Mouse (Mus musculus) left cerebral cortex, postnatal 10 days (tissue): ENCODE results near the gene Dntt. TPM values are rescaled to one million over a fixed set of nuclear protein-coding genes. Genes with fewer than 3 reads are reported as not detected.
A peak's percentile ranks its signal among the peaks of the same experiment; 100 is the strongest.

Experiments
- DNase-seq, 2 experiments: peaks; one replicate each; pipeline ENCODE4 v3.0.0; 2021 to 2022; ENCODE audit warnings: low spot score in 2 of 2, mixed read lengths in 1 of 2; ENCODE audit errors: extremely low spot score in 1 of 2
- intact Hi-C: fragments of 180-260 bp; cut with DNase I; formaldehyde crosslinking; loops from one replicate; pipeline ENCODE4 v1.15.1; 2025
- total RNA-seq, 2 experiments: library from RNA; stranded (reverse); gene quantifications; 2 replicates each; pipeline ENCODE4 v1.2.3; 2021

The Dntt gene
- total RNA-seq, 2 experiments from 2014 or later = 0.18 TPM; not detected in 1

DNA sequence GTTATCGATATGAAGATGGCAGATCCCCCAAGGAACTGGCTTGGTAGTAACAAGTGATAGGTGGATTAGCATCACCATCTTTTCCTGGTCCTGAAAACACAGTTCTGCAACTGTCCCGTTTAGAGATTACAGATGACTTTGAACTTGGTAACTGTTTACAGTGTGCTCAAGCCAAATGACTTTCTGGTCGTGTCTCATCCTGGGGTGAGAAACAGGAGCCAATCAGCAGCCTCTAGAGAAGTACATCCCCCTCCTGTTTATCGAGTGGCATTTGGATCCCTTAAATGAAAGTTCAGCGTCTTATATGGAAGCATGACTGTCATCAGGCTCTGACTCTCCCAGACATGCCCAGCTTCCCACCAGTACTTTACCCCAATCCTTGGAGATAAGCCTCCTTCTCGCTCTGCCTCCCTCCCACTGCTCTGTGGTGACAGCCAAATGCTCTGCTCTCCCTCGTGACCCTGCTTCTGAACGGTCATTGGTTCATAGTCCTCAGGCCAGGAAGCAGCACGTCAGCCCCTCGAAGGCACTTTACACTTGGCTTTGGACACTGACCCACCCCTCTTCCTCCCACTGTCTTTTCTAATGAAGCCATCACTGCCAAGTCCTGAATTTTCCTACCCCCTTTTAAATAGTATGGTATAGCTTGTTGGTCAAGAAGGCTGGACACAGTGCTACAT lies 16.2 kb downstream of the Dntt start:
- DNase-seq = no peak
- intact Hi-C loops = no loop called here

DNA sequence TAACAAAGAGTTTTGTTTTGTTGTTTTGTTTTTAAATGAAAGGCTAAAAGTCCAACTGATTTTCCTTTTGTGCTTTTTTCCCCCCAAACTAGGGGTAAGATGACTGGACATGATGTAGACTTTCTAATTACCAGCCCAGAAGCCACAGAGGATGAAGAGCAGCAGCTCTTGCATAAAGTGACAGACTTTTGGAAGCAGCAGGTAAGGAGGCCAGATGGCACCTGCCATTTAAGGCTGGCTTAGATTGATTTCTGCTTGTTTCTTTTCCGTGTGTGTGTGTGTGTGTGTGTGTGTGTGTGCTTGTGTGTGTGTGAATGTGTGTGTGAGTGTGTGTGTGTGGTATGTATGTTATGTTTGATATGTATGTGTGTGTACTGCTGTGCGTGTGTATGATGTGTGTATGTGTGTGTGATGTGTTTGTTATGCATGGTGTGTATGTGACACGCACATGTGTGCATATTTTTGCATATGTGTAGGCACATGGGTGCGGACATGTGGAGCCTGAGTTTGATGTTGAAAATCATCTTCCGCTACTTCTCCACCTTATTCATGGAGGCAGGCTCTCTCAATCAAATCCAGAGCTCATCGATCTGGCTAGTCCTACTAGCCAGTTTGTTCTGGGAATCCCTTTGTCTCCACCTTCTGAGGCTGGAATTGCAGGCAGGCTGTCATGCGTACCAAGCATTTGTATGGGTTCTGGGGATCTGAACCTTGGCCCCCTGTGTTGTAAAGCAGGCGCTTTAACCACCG lies 18.5 kb downstream of the Dntt start:
- no peak for DNase-seq
- intact Hi-C loops = no loop called here

- intact Hi-C loops = no loop called here
- DNase-seq = no peak
Measured at GRCm38 (mm10) chr19:41048187-41048559, 19.1 kb downstream of the Dntt start.

DNA sequence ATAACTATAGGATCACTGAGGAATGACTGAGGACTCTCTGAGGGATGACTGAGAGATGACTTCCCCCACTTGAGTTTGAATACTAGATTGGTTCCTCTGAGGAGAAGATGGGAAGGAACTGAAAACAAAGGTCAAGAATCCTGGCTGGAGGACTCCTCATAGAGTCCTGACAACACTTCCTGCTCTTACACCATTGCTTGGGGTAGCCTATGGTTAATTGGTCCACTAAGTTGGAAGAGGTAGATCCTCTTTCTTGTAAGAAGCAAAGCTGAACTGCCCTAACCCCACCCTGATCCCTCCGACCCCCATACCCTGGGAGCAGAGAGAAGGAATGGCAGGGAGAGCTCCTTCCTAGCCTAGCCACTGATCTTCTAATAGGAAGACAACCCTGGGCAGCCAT lies 22.6 kb downstream of the Dntt start:
- intact Hi-C loops = no loop called here
- DNase-seq = no peak

DNA sequence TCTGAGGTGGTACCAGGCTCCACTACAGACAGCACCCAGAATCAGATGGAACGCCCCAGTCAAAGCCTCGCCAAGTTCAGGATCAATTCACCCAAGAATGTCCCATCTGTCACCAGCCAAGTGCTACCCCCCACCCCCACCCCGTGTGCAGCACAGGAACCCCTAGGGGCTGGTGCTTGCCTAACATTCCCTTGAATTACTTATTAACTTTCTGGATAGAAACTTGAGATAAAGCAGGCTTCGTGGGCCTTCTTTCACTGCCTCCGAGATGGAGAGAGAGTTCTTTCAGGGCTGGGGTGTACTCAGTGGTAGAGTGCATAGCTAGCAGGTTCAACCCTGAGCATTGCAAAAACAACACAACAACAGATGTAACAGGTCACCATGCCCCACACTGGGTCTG lies 23.2 kb downstream of the Dntt start:
- intact Hi-C loops = no loop called here
- no peak for DNase-seq

DNA sequence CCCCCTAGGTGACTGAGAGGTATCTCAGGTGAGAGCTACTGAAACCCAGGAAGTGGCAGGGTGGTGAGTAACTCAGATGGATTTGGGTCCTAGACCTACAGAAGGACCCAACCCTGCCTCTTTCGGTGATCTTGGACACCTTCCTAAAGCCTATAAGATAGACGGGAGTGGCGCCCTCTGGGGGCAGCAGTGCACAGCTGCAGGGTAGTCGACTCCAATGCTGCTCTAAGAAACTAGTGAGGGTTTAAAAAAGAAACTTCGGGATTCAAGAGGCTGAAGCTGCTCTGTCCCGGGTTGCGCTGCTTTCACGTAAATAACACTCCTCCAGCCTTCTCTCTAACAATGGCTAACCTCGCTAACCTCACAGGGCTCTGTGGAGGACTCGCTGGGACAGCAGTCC lies 24.5 kb downstream of the Dntt start:
- no peak for DNase-seq
- intact Hi-C loops = no loop called here

DNA sequence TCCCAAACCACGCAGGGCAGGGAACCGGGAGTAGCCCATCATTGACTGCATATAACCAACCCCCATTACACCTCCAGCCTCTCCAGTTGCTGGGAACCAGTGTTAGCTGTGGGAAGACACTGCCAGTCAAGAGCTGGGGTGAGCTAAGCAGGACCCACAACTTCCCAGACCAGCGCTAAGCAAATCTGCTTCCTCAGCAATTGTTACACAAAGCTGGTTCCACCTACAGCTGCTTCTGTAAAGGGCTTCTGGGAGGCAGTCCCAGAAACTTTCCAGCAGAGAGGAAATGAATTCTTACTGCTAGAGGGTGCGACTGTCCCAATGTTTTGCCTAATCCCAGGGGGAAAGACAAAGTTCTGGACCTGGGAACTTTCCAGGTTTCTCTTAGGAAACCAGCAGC lies 25.6 kb downstream of the Dntt start:
- intact Hi-C loops = no loop called here
- DNase-seq = no peak

GRCm38 (mm10) chr19:41071500-41071899 lies 42.4 kb downstream of the Dntt start:
- intact Hi-C loops = no loop called here
- peak; percentile 80 to 91 for DNase-seq

- no peak for DNase-seq
Measured at GRCm38 (mm10) chr19:41073746-41074455, 44.8 kb downstream of the Dntt start.

GRCm38 (mm10) chr19:41076906-41077305 lies 47.8 kb downstream of the Dntt start, which contains the start of gene Opalin:
Gene Opalin (minus strand): TSS chr19:41077113.
- intact Hi-C loops = no loop called here
- no peak for DNase-seq

More at GRCm38 (mm10) chr19:41073746-41074455, 44.8 kb downstream of the Dntt start:
- intact Hi-C loops = no loop called here

DNA sequence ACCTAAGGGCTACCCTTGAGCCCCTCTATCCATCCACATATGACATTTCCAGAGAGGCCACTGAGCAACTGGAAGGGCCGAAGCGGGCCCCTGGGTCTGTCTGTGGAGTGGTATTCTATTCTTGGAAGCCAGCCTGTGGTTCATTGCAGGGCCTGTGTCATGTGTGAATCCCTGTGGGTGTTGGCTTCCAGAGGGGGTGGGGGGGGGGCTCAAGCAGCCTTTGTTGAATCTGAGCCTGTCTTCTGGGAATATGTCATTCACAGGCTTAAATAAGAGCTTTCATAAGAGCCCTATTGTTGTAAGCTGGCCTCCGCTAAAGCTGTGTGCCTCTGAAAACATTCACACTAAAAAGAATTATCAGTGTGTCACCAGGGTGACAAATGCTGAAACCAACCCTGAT lies 52.5 kb downstream of the Dntt start:
- no peak for DNase-seq
- intact Hi-C loops = no loop called here

- no peak for DNase-seq
- intact Hi-C loops = no loop called here
Measured at GRCm38 (mm10) chr19:41083646-41084045, 54.6 kb downstream of the Dntt start.

- intact Hi-C loops = no loop called here
- no peak for DNase-seq
Measured at GRCm38 (mm10) chr19:41086289-41086688, 57.2 kb downstream of the Dntt start.

GRCm38 (mm10) chr19:41086700-41087099 lies 57.6 kb downstream of the Dntt start:
- intact Hi-C loops = no loop called here
- DNase-seq = peak; percentile 75 to 82

DNA sequence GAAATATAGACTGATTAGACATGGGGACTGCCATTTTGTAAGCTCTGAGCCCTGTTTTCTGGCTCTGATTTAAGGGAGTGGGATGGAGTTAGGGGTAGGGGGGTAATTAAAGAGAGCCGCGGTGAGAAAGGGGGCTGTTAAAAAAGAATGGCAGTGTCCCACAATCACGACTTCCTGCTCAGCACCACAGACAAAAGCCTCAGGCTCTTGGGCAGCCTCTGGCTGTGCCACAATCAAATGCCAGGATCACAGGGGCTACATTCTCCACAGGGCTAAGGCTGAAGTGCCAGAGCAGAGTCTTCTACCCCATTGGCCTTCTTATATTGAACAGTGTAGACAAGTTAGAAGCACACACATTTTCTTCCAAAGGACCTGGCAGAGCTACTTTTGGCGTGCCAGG lies 58.8 kb downstream of the Dntt start:
- intact Hi-C loops = no loop called here

GRCm38 (mm10) chr19:41088491-41088890 lies 59.4 kb downstream of the Dntt start:
- DNase-seq = no peak
- intact Hi-C loops = no loop called here

More for the DNA sequence above, 58.8 kb downstream of the Dntt start:
- no peak for DNase-seq

GRCm38 (mm10) chr19:41089833-41090232 lies 60.8 kb downstream of the Dntt start:
- peak; percentile 45 to 72 for DNase-seq

GRCm38 (mm10) chr19:41091901-41092300 lies 62.8 kb downstream of the Dntt start:
- intact Hi-C loops = loop anchor here (5.0 kb wide), 2 partner anchors 385 to 670 kb away; no protein-coding TSS in a partner anchor
- DNase-seq = no peak

More at GRCm38 (mm10) chr19:41089833-41090232, 60.8 kb downstream of the Dntt start:
- intact Hi-C loops = loop anchor here (5.0 kb wide), 2 partner anchors 387 to 672 kb away; no protein-coding TSS in a partner anchor

- intact Hi-C loops = no loop called here
- no peak for DNase-seq
Measured at GRCm38 (mm10) chr19:41097038-41097437, 68.0 kb downstream of the Dntt start.
